Mouse (Mus musculus) kidney, postnatal 14 days (tissue): ENCODE measurements around the gene Ubac2.
A peak's percentile ranks its signal among the peaks of the same experiment; 100 is the strongest.

Experiments
- DNase-seq: peaks from one replicate; pipeline ENCODE4 v3.0.0; 2022; ENCODE audit warnings: mixed read lengths

Ubac2 gene

DNA sequence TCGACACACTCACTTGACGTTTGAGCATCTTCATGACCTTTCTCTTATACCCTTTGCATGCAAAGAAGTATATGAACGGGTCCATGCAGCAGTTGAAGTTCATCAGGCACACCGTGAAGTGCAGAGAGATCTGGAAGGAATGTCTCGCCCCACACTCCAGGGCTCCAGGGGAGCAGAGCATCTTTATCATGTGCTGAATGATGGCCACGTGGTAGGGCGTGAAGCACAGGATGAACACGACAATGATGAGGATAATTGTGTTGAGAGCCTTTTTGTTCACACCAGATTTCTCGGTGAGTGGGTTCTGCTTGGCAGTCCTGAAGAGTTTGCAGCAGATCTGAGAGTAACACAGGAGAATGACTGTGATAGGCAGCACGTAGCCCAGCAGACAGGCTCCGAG is 75.7 kb downstream of the Ubac2 start:
- no peak for DNase-seq

DNA sequence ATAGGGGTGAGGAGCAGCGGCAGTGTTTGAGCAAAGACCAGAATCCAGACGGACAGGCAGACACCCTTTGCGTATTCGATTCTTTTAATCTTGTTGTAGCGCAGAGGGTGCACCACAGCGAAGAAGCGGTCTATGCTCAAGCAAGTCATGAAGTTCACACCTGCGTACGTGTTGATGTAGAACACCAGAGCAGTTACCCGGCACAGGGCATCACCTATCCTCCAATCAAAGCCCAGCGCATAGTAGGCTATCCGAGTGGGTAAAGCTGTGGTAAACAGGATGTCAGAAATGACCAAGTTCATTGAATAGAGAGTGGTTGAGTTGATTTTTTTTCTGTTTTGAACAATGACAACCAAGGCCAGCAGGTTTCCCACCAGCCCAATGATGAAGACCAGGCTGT is 76.2 kb downstream of the Ubac2 start:
- DNase-seq, result no peak

DNA sequence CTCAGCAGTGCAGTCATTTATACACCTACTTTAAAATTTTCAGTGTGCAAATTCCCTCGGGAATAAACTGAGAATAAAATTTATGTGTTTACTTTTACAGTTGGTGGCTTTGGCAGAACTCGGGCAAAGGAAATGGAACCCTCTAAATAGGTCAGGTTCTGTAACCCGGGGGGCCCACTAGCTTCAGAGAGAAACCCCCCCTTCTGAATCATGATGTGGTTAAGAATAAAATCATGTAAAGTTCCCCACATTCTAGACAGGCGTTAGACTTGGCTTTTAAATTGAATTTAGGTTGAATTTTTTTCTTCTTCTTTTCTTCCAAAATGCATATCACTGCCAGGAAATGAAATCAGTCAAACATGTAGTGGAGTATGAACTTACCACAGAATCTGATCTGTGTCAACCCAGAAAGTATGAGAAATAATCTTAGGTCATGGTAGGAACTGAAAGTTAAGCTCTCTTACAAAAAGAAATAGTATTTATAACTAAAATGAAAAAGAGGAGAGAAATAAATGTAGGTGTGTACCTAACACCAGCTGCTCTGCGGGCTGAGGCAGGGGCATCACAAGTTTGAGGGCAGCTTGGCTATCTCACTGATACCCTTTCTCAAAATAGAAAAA is 76.9 kb downstream of the Ubac2 start:
- DNase-seq, result no peak

DNA sequence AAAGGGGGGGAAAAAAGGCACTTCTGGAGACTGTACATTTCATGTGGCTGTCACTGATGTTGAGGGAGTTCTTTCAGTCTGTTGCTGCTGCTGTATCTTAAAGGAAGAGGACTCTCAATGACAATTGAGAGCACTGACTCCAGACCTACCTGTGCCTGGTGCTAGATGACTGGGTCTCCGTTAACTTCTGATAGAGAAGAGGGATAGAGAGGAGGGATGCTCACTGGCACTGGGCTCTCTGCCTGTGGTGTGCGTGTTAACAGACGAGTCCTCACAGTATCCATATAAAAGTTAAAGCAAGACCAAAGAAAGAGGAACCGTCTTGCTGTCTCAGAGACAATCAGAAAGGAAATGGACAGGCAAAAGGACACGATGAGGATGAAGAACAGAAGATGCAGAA is 77.9 kb downstream of the Ubac2 start:
- DNase-seq, result no peak

DNA sequence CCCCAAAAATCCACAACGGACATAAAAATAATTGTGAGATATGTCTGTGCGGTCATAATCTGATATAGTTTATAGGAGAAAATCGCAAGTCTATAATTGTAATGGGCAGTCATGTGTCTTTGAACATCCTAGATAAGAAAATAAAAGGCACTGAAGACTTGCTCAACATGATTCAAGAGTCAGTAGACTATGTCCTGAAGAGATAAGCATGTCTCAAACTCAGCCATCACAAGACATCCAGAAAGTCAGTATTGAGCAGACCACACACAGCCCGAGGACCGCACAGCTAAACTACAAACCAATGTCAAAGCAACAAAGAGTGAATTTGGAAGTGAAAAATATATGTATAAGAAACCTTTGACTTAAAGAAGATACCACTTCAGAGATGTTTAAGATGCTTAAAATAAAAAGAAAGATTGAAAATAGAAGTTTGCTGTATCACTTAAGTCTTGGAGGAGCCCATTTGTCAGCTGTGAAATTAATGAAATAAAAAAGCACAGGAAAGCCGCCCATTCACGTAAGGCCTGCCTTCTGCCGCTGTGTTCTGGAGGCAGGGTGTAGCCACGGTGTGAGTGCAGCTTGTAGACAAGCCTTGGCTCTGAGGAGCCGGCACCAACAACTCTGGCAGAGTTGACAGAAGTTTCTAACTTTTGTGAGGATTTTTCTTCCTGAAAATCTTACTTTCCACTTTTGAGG is 78.9 kb downstream of the Ubac2 start:
- DNase-seq, result no peak

DNA sequence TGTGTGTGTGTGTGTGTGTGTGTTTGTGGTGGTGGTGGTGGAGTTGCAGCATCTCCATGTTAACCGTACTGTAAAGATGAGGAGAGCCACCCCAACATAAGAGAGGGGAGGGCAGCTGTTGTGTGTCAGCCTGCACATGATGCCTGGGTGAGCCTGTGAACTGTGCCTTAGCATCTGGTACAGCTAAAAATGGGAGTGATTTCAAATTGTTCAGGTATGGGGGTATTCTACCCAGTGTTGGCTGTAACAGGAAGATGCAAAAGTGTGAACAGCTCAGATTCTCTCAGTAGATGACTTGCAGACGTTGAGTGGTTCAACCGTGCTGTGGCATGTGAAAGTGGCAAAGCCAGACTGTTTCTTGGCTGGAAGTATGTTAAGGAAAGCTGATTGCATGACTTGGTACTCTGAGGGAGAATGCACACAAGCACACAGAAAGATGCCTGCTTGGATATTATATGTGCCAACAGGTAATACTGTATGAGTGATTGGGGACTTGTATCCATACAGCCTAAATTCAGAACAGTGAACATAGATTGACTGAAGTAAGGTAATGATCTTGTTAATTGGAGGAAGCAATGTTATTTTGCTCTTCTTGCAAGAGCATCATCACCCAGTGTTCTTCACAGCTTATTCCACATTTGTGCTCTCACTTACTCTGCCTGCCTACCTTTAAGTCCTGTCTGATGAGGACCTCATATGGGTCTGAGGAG is 79.8 kb downstream of the Ubac2 start:
- DNase-seq, result no peak

DNA sequence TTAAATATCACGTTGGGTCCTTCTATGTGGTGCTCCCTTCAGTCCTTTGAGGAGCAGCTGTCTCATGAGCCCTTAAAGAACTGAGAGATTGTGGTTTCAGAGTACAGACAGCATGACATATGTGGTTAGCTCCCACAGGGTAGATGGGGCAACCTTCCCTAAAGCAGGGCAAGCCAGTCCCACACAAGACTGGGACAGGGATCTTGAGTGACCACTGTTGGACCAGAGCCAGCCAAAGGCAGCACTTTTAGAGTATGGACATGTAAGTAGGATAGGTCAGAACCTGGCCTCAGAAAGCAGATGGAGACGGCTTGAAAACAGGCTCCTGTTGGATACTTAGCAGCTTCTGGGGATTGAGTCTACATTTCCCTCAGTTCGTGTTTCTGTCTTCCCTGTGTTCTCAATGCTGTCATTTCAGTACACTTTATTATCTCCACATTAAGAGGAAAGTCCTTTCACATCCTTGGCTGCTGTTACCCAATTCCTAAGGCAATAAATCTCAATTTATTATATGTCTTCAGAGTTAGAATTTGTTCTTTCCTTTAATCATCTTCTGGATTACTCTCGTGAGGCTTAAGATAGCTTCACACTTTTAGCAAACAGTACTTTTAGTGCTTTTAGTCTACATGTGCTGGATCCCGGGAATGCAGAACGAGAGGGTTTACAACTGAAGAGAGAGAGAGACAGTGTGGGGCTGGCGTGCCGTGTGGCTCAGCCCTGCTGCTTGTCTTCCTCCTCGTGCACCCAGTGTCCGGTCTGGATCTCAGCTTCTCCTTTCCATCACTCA is 80.5 kb downstream of the Ubac2 start:
- no peak for DNase-seq

DNA sequence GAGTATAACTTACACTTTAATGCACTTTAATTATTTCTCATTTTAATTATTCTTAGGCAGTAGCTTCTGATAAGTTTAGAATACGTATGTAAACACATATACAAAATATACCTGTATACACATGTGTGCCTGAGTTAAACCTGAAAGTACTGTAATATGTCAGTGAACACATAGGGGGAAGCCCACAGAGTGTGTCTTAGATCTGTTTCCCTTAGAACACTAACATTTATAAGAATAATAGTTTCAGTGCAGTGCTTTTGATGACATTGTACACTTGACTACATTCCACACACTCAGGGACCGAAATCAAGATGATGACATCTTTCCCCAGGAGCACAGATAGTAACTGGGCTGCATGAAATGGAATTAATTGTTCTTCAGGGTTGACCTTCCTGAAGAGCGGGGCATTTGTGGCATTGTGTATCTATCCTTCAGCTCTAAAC is 81.1 kb downstream of the Ubac2 start:
- DNase-seq, result no peak

DNA sequence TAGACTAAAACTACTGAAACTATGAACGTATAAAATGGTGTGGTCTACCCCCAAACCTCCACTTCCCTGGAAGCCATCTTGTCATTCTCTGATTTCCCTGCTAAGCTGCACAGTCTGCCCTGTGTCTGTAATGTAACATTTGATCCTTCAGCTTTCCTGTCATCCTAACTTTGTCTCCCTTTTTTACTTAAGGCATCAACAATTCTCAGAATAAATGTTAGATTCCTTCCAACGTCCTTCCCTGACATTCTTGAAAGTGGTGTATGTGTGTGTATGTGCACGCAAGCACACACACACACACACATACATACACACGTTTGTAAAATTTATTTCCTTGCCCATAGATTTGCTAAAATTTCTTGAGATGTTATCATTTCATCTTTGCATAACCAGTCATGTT is 81.6 kb downstream of the Ubac2 start:
- DNase-seq, result no peak

DNA sequence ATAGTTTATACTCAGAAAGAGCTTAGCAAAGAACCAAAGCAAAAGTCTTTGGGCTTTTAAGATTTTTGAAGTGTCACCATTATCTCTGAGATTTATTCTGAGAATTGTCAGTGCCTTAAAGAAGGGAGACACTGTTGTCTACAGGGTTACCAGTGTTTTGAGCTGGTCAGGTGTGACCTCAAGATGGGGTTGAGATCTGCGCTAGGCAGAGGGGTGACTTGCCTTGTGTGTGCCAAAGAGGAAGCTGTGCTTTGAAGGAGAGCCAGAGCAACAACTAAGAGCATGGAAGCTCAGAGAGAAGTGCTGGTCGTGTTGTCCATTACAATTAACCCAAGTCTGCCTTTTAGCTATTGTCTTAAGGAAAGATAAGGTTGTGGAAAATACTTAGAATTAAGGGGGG is 82.1 kb downstream of the Ubac2 start:
- no peak for DNase-seq

DNA sequence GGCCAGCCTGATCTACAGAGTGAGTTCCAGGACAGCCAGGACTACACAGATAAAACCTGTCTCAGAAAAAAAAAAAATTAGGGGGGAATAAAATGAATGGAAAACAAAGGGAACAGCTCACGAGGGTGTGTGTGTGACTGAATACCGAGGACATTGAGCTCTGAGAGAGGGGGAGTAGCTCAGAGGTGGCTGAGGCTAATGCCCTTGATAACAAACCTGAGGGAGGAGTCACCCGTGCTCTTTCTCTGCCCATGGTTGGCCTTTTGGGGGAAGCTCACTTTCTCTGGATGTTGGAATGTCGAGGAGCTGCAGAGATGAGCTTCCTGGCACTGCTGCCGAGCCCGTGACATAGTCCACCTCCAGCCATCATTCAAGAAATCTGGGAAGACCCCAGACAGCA is 82.6 kb downstream of the Ubac2 start:
- DNase-seq, result no peak

DNA sequence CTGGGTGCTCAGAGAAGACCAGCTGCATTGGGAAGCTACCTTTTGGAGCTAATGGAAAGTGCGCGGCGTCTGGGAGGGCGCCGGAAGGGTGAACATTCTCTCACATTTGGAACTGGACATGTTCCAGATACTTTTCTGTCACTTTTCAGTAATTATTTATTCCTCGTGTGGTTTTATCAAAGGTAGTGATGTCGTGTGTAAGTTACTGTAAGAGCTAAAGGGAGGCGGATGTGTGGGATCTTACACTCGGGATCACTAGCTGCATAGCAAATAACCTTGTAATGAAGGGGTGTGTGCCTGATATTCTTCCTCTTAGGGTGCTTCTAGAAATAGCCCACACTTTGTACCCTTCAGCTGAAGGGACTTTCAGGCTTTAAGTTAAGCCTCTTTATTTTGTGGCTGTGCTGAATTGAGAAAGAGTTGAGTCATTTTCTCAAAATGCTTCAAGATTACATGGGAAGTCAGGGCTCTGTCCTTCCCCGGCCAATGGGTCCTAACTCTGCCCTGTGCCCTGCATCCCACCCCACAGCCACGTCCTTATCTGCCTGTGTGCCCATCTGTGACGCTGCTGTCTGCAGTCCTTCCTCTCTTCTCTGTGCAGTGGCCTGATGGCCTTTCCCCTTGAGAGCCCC is 83.2 kb downstream of the Ubac2 start:
- no peak for DNase-seq

DNA sequence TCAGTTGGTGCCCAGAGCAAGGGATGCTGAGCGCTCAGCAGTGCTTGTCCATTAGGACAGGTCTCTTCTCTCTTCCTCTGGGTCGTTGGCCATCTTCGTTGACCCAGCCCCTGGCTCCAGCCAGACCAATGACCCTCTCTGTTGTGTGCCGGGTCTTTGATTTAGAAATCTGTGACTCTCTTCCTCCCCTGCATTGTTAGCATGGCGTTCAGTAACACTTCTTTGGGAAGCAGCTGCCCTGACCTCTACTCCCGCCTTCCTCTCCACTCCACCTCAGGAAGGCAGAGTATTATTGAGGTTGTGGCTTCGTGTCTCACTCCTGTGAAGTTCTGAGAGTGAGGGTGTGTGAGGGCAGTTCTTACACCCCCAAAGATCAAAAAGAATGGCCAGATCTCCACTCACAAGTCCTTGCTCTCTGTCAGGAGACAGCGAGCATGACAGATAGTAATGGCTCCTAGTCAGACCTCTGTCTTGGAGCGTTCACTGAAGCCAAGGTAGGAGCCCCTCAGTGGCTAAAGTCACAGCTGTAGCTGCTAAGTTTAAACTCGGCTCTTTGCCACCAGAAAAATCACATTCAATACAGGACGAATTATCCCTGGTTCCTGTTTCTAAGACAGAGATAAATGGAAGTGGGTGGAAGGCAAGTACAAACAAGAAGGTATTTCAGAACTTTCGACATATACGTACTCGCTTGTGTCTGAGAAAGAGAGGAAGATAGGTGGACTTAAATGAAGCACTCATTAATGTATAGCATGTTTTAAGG is 83.9 kb downstream of the Ubac2 start:
- DNase-seq, result peak; percentile 38

DNA sequence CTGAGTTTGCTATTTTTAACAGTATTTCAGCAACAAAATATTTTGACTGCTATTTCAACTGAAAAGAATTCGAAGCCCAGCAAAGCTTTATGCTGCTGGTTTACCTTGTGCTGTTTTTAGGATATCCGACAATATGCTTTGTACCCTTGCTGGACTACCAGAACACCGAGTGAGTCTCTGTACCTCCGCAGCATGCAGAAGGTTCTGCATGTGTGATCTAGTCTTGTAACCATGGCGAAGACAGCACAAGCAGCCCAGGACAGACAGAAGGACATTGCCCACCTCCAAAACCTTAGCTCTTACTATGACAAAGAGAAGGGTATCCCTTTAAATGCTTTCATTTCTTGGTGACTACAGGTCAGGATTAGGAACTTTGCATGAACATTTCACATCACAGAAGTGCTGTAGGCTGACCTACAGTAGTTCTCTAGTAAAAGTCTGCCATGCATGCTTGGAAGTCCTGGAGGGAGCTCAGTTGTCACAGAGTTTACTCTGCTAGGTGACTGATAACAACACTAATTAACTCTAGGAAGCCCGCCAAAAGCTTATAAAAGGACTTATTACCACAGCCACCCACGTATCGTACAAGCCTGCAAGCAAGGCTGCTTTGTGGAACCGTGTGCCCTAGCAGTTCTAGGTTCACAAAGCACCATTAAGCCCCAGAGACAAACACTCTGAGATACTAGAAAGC is 85.0 kb downstream of the Ubac2 start:
- no peak for DNase-seq

DNA sequence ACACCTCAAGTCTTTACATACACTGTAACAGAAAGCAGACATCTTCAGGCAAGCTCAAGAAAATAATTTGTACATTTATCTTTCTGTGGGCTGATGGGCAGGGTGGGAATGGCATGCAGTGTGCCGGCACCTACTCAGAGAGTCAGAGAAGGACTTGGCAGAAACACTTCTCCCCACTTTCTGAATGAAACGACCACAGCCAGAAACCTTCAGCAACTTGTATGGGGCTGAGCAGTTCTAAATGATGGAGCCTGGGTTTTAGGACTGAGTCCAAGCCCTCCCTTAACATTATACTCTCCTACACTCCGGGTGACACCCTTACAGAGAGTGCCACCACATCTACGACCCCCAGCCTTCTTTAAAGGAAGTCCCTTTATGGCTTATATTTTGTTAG is 85.5 kb downstream of the Ubac2 start:
- no peak for DNase-seq

DNA sequence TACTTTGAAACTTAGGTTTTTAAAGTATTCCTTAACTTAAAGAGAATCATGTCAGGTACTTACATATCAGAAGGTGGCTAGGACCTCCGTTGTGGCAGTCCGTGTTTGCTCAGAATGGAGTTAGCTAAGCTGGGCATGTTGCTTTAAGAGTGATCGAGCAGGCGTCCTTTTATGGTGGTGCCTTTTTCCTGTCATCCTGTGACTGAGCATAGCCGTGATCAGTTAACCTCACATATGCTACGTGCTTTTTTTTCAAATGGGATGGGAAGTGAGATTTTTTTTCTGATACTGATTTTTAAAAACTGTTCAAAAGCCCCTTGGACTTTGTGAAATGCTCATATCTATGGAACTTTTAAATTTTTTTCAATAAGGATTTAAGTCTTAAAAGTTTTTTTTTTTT is 86.6 kb downstream of the Ubac2 start, which contains the start of gene Gpr183:
Gpr183 (minus strand) TSS at position 206 of the 400 bp plus-strand sequence.
- no peak for DNase-seq

DNA sequence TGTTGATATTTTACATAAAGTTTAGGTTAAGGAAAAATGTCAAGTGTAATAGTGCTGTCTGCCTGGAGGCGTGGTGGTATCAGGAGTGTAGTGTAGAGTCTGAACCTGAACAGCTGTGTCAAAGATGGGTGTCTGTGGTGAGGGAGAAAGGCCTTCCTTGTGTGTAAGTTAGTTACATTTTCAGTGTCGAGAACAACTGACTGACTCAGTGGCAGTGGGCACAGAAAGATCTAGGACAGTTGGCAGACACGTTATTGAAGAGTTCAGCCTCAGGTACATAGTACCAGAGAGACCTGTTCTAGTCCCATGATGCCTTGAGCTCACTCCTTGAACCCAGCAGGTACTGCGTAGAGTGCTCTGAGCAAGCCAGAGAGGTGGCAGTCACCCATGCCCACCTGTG is 87.0 kb downstream of the Ubac2 start:
- no peak for DNase-seq

DNA sequence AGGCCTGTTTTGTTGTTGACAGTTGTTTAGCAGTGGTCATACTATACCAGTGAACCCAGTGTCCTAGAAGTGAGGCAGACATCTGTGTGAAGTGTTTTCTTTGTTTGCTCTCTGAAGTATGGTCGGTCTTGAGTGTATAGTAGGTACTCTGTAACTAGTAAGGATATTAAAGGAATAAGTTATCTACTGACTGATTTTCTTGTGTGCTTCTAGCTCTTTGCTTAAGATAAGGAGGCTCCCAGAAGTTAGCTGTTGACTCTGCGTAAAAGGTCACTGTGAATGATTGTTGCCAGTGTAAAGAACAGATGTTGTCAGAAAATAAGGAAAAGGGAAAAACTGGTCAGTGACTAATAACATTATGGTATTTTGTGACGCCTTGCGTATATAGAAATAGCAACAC is 88.7 kb downstream of the Ubac2 start:
- DNase-seq, result no peak

DNA sequence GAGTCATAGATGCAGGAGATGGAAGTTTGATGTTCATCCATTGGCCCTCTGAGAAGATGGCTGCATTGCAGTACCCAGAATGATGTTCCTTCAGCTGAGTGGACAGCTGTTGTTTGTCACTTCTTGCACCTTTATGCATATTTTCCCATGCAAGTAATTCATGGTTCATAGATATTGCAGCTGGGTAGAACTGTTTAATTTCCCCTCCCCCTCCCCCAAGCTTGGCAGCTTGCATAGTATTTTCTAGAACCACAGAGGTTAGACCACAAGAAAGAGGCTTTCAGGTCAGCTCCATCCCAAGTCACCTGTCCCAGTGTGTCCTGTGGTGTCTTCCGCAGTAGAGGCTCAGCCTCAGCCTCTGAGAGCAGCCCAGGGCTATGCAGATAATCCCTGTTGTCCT is 92.0 kb downstream of the Ubac2 start:
- no peak for DNase-seq

DNA sequence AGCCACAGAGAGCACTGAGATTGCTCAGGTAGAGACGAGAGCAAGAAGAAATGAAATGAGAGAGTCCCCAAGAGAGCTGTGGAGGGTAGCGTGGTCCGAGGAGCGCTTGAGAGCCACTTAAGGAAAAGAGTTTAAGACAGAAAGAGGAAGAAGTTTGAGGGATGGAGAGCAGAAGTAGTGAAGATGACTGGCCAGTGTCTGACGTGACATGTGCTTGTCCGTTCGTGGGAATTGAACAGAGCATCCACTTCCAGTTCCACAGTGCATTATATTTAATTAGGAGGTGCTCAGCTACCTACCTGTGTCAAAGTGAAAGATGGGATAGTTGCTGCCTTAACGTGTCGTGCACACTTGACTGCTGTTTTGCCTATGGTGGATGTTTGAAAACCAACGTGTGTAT is 94.7 kb downstream of the Ubac2 start:
- DNase-seq, result no peak

DNA sequence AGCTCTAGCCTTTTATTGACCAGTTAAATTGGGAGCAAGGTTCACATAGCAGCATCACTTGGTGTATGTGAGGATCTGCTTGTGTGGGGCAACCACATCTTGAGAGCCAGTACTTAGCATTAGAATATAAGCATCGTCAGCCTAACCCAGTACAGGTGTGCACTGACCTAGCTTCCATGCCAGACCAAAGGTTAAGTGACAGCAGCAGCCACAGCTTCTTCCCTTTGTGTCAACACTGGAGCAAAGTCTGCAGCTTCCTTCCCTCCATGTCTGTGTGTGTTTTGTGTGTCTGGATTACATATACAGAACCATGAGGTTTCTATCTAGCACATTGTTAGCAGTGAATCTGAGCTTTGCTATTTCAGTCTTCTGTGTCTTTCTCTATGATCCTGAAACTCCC is 103.1 kb downstream of the Ubac2 start:
- no peak for DNase-seq
